Mouse (Mus musculus): Measurements from ENCODE around the gene Cd151. TPM values are rescaled to one million over a fixed set of nuclear protein-coding genes. Genes with fewer than 3 reads are reported as not detected.
A peak's percentile ranks its signal among the peaks of the same experiment; 100 is the strongest.
"Not testable (repeated sequence)": the region's sequence is repeated elsewhere in the genome, so short reads cannot be mapped to it uniquely, and the experiment has no call there.

Cd151 gene
- polyA plus RNA-seq, 1 experiment from 2014 or later = 14.0 TPM

- DNase-seq (ENCODE audit: low spot score) = no peak
- WGBS = 96% methylated on average over 10 of the region's 10 CpGs
- Histone ChIP-seq H3K9me3 (replicated peaks) (no peaks in the 10 kb centered on the region), H3K4me1 (peaks cover 78% of the 10 kb centered on the region), H3K4me3 (no peak overlapping the region), H3K27me3 (ENCODE audit: low read depth, poor library complexity, severe bottlenecking) (no peaks in the 10 kb centered on the region), H3K36me3 (peaks cover 52% of the 10 kb centered on the region), H3K27ac (no peak overlapping the region)
These were observed 28.0 kb upstream of the Cd151 start for GRCm38 (mm10) chr7:141439140-141439679.

- H3K36me3 ChIP-seq = peaks cover 52% of the 10 kb centered on the region
- H3K4me1 ChIP-seq = peaks cover 74% of the 10 kb centered on the region
- no peaks in the 10 kb centered on the region for H3K27me3 ChIP-seq (ENCODE audit: low read depth, poor library complexity, severe bottlenecking)
- DNase-seq (ENCODE audit: low spot score) = no peak
- WGBS = 97% methylated on average over 11 of the region's 11 CpGs
- no peaks in the 10 kb centered on the region for H3K9me3 ChIP-seq (replicated peaks)
- H3K4me3 ChIP-seq = no peak overlapping the region
- no peak overlapping the region for H3K27ac ChIP-seq
These were observed 27.4 kb upstream of the Cd151 start for GRCm38 (mm10) chr7:141439811-141440210.

GRCm38 (mm10) chr7:141440613-141441012 is 26.6 kb upstream of the Cd151 start:
- WGBS = 40% methylated on average over 6 of the region's 6 CpGs
- Histone ChIP-seq H3K9me3 (replicated peaks) (no peaks in the 10 kb centered on the region), H3K27me3 (ENCODE audit: low read depth, poor library complexity, severe bottlenecking) (no peaks in the 10 kb centered on the region), H3K36me3 (peaks cover 52% of the 10 kb centered on the region), H3K27ac (no peak overlapping the region), H3K4me1 (peaks cover 66% of the 10 kb centered on the region), H3K4me3 (0 out of 2 replicates have a peak overlapping the region, but pooled peaks have one; percentile 8)
- DNase-seq (ENCODE audit: low spot score) = no peak

GRCm38 (mm10) chr7:141441460-141441859 is 25.7 kb upstream of the Cd151 start:
- 0 out of 2 replicates have a peak overlapping the region, but pooled peaks have one; percentile 4 for H3K4me3 ChIP-seq
- 93% methylated on average over 9 of the region's 9 CpGs for WGBS
- H3K36me3 ChIP-seq = peaks cover 52% of the 10 kb centered on the region

GRCm38 (mm10) chr7:141442199-141442598 is 25.0 kb upstream of the Cd151 start:
- H3K27ac ChIP-seq = peak overlapping the region; percentile 91
- 95% methylated on average over 13 of the region's 13 CpGs for WGBS
- DNase-seq (ENCODE audit: low spot score) = no peak

More at GRCm38 (mm10) chr7:141441460-141441859, 25.7 kb upstream of the Cd151 start:
- Histone ChIP-seq H3K9me3 (replicated peaks) (no peaks in the 10 kb centered on the region), H3K4me1 (peaks cover 58% of the 10 kb centered on the region), H3K27me3 (ENCODE audit: low read depth, poor library complexity, severe bottlenecking) (no peaks in the 10 kb centered on the region), H3K27ac (no peak overlapping the region; the same call in 1 of the 2 replicates)
- no peak for DNase-seq (ENCODE audit: low spot score)

GRCm38 (mm10) chr7:141443081-141443821 is 23.9 kb upstream of the Cd151 start:
- 31% methylated on average over 12 of the region's 12 CpGs for WGBS
- peak; percentile 65 for DNase-seq (ENCODE audit: low spot score)
- peak overlapping the region; percentile 91 for H3K27ac ChIP-seq
- H3K27me3 ChIP-seq (ENCODE audit: low read depth, poor library complexity, severe bottlenecking) = no peaks in the 10 kb centered on the region
- peaks cover 43% of the 10 kb centered on the region for H3K36me3 ChIP-seq
- H3K4me3 ChIP-seq = peak overlapping the region; percentile 57
- H3K9me3 ChIP-seq (replicated peaks) = no peaks in the 10 kb centered on the region
- peaks cover 46% of the 10 kb centered on the region for H3K4me1 ChIP-seq

More at GRCm38 (mm10) chr7:141442199-141442598, 25.0 kb upstream of the Cd151 start:
- peaks cover 52% of the 10 kb centered on the region for H3K36me3 ChIP-seq
- peak overlapping the region; percentile 57 for H3K4me3 ChIP-seq
- peaks cover 50% of the 10 kb centered on the region for H3K4me1 ChIP-seq
- no peaks in the 10 kb centered on the region for H3K27me3 ChIP-seq (ENCODE audit: low read depth, poor library complexity, severe bottlenecking)
- no peaks in the 10 kb centered on the region for H3K9me3 ChIP-seq (replicated peaks)

GRCm38 (mm10) chr7:141443828-141444237 is 23.4 kb upstream of the Cd151 start, which contains the start of gene Pidd1:
TSS of gene Pidd1 (minus strand) at chr7:141444025.
- Histone ChIP-seq H3K9me3 (replicated peaks) (no peaks in the 10 kb centered on the region), H3K4me1 (peaks cover 52% of the 10 kb centered on the region), H3K36me3 (peaks cover 43% of the 10 kb centered on the region), H3K4me3 (peak within 1 kb of the TSS; percentile 57), H3K27me3 (ENCODE audit: low read depth, poor library complexity, severe bottlenecking) (no peaks in the 10 kb centered on the region), H3K27ac (peak within 1 kb of the TSS; percentile 91)
- under 1% methylated on average over 25 of the region's 25 CpGs for WGBS
- DNase-seq (ENCODE audit: low spot score) = peak; percentile 83

- H3K4me3 ChIP-seq = peak overlapping the region; percentile 89
- not testable (repeated sequence) for DNase-seq (ENCODE audit: low spot score); H3K9me3 ChIP-seq (replicated peaks); H3K27me3 ChIP-seq (ENCODE audit: low read depth, poor library complexity, severe bottlenecking)
- H3K4me1 ChIP-seq = peaks cover 44% of the 10 kb centered on the region
- H3K27ac ChIP-seq = peak overlapping the region; percentile 96; the same call in 1 of the 2 replicates
- H3K36me3 ChIP-seq = peaks cover 43% of the 10 kb centered on the region
- 90% methylated on average over 3 of the region's 3 CpGs for WGBS
These were observed 20.8 kb upstream of the Cd151 start for GRCm38 (mm10) chr7:141446374-141446773.

GRCm38 (mm10) chr7:141447110-141447991 is 19.8 kb upstream of the Cd151 start, which contains the start of gene Rplp2:
TSS of gene Rplp2 (plus strand) at chr7:141447370.
- Histone ChIP-seq H3K4me1 (peaks cover 34% of the 10 kb centered on the region), H3K4me3 (peak within 1 kb of the TSS; percentile 89), H3K27ac (peak within 1 kb of the TSS; percentile 96), H3K36me3 (peaks cover 43% of the 10 kb centered on the region), H3K9me3 (replicated peaks) (no peaks in the 10 kb centered on the region), H3K27me3 (ENCODE audit: low read depth, poor library complexity, severe bottlenecking) (no peaks in the 10 kb centered on the region)
- WGBS = under 1% methylated on average over 63 of the region's 63 CpGs
- DNase-seq (ENCODE audit: low spot score) = peak; percentile 91

- Histone ChIP-seq H3K27me3 (ENCODE audit: low read depth, poor library complexity, severe bottlenecking) (peaks cover 7% of the 10 kb centered on the region; the same call in 1 of the 2 replicates), H3K4me1 (peaks cover 39% of the 10 kb centered on the region), H3K36me3 (peaks cover 42% of the 10 kb centered on the region), H3K4me3 (no peak overlapping the region), H3K9me3 (replicated peaks) (no peaks in the 10 kb centered on the region), H3K27ac (no peak overlapping the region)
- DNase-seq (ENCODE audit: low spot score) = no peak
These were observed 15.3 kb upstream of the Cd151 start for GRCm38 (mm10) chr7:141451928-141452327.

- Histone ChIP-seq H3K4me1 (peaks cover 33% of the 10 kb centered on the region), H3K4me3 (no peak overlapping the region), H3K27me3 (ENCODE audit: low read depth, poor library complexity, severe bottlenecking) (peaks cover 22% of the 10 kb centered on the region), H3K36me3 (peaks cover 38% of the 10 kb centered on the region), H3K9me3 (replicated peaks) (no peaks in the 10 kb centered on the region), H3K27ac (no peak overlapping the region)
- DNase-seq (ENCODE audit: low spot score) = no peak
- 71% methylated on average over 2 of the region's 2 CpGs for whole genome bisulfite sequencing
These were observed 13.6 kb upstream of the Cd151 start for GRCm38 (mm10) chr7:141453636-141454035.

- Histone ChIP-seq H3K27ac (peak within 1 kb of the TSS; percentile 69), H3K9me3 (replicated peaks) (no peaks in the 10 kb centered on the region), H3K4me3 (peak within 1 kb of the TSS; percentile 60), H3K4me1 (peaks cover 28% of the 10 kb centered on the region), H3K36me3 (peaks cover 28% of the 10 kb centered on the region), H3K27me3 (ENCODE audit: low read depth, poor library complexity, severe bottlenecking) (peaks cover 37% of the 10 kb centered on the region)
- DNase-seq (ENCODE audit: low spot score) = peak; percentile 93
- under 1% methylated on average over 45 of the region's 45 CpGs for WGBS
These were observed 12.1 kb upstream of the Cd151 start, which contains the start of gene Pnpla2 for GRCm38 (mm10) chr7:141454967-141455551. TSS of gene Pnpla2 (plus strand) at chr7:141455198.
